Mouse (Mus musculus) right cerebral cortex, adult 2 months (tissue): Measurements from ENCODE around the gene Galnt10.

Experiments
- DNase-seq, 2 experiments: peaks; one replicate each; pipeline ENCODE4 v3.0.0; 2021 to 2022; ENCODE audit warnings: low spot score in 2 of 2

Galnt10 gene

GRCm38 (mm10) chr11:57658751-57659150, 13.5 kb downstream of the Galnt10 start:
- no peak for DNase-seq

DNA sequence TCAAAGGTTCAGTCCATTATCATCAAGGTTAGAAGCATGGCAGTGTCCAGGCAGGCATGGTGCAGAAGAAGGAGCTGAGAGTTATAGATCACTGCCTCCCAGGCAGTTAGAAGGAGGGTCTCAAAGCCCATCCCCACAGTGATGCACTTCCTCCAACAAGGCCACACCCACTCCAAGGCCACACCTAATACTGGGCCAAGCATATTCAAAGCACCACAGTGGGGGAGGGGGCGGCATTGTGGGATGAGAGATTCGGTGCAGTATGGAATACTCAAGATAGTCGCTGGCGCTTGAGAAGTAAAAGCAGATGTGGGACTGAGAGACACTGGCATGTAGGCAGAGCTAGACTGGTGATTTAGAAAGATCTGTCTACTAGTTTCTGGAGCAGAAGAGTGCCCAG, 14.9 kb downstream of the Galnt10 start:
- DNase-seq: no peak

GRCm38 (mm10) chr11:57660814-57661213, 15.6 kb downstream of the Galnt10 start:
- DNase-seq: no peak

- no peak for DNase-seq
These were observed 16.4 kb downstream of the Galnt10 start for GRCm38 (mm10) chr11:57661492-57662229.

DNA sequence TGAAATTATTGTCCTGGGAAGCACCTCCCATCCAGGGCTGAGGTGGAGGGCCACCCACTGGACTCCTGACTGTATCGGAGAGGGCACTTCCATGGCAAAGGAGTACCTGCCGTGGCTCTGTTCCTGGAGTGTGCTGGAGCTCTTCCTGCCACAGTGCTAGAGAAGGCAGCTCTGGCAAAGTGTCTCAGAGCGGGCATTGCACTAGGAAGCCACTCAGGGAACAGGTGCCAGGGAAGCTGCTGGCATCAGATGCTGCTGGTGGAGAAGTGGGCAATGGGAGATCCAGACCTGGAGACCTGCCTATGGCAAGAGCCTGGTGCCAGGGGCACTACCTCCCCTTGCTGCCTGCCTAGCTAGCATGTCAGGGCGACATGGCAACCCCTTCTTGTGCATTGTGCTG, 17.0 kb downstream of the Galnt10 start:
- no peak for DNase-seq

DNA sequence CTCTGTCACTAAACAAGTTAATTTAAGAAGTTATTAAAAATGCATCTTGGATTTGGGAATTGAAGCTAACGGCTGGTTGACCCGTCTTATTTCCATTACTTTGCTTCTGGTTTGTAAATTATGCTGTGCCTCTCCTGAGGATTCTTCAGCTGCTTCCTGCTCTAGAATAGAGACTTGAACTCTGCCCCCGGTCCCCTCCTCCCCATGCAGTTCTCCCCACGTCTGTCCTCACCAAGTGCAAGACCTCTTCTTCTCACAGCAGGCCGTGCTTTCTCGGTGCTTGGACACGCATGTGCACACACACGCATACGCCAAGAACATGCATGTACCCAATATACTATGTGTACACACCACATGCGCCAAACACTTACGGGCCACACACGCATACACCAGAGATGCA, 18.0 kb downstream of the Galnt10 start:
- no peak for DNase-seq

DNA sequence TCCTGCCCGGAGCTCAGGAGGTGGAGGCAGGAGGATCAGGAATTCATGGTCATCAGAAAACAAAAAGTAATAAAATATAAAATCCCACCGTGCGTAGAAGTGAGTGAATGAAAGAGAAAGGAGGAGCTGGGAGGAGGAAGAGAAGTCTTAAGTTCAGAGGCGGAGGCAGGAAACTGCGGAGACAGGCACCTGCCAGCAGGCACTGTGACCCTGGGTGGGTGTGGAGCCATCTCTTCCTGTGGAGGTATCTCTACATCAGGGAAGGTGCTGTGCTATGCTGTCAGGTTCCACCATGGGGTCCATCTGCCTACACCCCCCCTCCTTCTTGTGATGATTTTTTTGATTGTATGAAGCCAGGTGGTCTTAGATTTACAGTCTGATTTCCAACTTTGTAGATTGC, 19.5 kb downstream of the Galnt10 start:
- DNase-seq: no peak

GRCm38 (mm10) chr11:57668271-57668670, 23.0 kb downstream of the Galnt10 start:
- DNase-seq: no peak

- no peak for DNase-seq
These were observed 24.3 kb downstream of the Galnt10 start for GRCm38 (mm10) chr11:57669522-57669921.

GRCm38 (mm10) chr11:57671120-57671697, 26.0 kb downstream of the Galnt10 start:
- DNase-seq: no peak

GRCm38 (mm10) chr11:57671797-57672196, 26.6 kb downstream of the Galnt10 start:
- DNase-seq: no peak

- DNase-seq: no peak
These were observed 27.8 kb downstream of the Galnt10 start for GRCm38 (mm10) chr11:57672995-57673394.

- DNase-seq: peak; percentile 21 to 26
These were observed 28.9 kb downstream of the Galnt10 start for GRCm38 (mm10) chr11:57673977-57674687.

DNA sequence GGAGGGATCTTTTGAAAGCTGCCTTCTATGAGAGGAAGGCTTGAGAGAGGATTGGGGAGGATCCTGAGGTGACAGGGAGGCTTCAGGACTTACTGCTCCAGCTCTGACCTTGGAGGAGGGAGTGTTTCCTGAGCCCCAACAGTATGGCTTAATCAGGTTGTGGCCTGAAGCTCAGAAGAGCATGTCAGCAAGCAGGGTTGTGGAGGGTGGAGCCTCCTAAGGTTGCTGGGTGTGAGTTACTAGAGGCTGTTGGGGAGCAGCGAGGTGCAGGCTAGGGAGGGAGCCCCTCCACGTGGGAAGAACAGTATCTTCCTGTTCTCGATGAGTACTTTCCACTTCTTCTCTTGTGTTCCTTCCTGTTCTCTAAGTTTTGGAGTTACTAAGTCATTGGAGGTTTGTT, 32.0 kb downstream of the Galnt10 start:
- DNase-seq: no peak

DNA sequence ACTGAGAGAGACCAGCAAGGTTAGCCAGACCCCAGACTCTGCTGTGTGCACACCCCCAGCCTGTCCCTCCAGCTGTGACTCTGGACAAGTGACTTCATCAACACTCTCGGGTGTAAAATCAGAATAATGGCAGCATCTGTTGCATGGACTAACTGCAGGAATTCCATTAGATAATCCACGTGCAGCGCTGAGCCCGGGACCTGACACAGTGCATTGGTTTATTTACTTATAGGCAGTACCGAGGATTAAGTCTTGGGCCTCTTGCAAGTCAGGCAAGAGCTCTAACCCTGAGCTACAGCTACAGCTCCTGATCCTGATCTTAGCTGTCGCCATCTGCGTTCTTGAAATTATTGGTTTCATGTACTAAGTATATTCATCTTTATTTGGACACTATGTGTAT, 37.3 kb downstream of the Galnt10 start:
- DNase-seq: no peak

- peak in 1 of 2 experiments; percentile 21 for DNase-seq
These were observed 37.9 kb downstream of the Galnt10 start for GRCm38 (mm10) chr11:57683125-57683524.

- no peak for DNase-seq
These were observed 38.7 kb downstream of the Galnt10 start for GRCm38 (mm10) chr11:57683931-57684330.

- no peak for DNase-seq
These were observed 39.6 kb downstream of the Galnt10 start for GRCm38 (mm10) chr11:57684891-57685290.

DNA sequence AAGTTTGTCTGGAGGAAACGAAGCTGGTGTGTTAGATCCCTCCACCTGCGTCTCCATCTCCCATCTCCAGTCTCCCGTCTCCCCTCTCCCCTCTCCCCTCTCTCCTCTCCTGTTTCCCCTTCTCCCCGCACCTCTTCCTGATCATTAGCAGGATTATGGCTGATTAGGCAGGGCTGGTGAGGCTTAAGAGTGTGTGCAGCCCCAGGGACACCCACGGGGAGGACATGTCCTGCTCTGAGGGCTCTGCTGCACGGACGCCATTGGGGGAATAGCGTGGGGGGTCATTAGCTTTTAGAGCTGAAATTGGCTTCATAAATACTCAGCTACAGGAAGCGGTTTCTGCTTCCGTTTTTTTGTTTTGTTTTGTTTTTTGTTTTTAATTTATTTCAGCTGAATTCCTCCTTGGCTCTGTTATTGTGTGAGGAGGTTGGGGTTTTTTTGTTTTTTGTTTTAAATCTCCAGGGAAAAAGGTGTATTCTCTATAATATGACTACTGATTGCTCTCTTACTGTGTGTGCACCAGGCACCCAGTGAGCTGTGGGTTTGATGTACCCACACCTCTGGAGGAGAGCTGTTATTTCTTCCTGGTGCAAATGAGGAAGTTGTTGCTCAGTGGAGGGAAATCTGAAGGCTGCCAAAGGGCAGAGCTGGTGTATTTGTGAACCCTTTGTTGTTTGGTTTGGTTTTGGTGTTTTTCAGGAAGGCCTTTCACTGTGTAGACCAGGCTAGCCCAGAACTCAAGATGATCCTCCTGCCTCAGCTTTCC, 40.6 kb downstream of the Galnt10 start:
- no peak for DNase-seq

DNA sequence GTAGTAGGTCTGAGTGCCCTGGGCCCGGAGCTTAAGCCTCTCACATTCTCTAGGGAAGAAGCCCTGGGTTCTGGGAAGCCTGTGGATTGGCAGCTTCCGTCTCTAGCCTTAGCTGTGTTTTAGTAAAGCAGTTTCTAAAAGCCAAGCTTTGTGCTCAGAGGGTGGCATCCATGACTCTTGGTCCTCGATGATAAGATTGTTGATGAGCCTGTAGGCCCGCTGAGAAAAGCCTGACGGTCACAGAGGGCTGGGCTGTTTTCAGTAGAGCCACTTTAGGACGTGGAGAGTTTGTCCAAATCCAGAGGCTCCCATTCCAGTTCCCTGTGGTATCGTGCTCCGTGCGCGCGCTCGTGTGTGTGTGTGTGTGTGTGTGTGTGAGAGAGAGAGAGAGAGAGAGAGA, 41.6 kb downstream of the Galnt10 start:
- no peak for DNase-seq

- no peak for DNase-seq
These were observed 42.0 kb downstream of the Galnt10 start for GRCm38 (mm10) chr11:57687258-57687657.
